Mouse (Mus musculus) bone marrow macrophage, adult 2 months (primary cell): Measurements from ENCODE around the gene Tnrc6b. TPM values are rescaled to one million over a fixed set of nuclear protein-coding genes. Genes with fewer than 3 reads are reported as not detected.

Experiments
- H3K27ac ChIP-seq: 2 replicates; pipeline ENCODE4 v1.5.1; 2012; ENCODE audit warnings: low read depth, low read length; ENCODE audit not compliant: insufficient read depth
- H3K4me1 ChIP-seq: 2 replicates; pipeline ENCODE4 v1.6.1; 2012; ENCODE audit warnings: low read length; ENCODE audit not compliant: control insufficient read depth, insufficient read depth
- H3K4me3 ChIP-seq: 2 replicates; pipeline ENCODE4 v1.5.1; 2012; ENCODE audit warnings: mild to moderate bottlenecking, low read length, moderate library complexity; ENCODE audit not compliant: insufficient read depth
- CTCF ChIP-seq: IDR thresholded peaks from 2 replicates; pipeline ENCODE4 v1.5.1; 2012; ENCODE audit warnings: low read depth, mild to moderate bottlenecking, low read length, moderate library complexity
- POLR2A ChIP-seq: IDR thresholded peaks from 2 replicates; pipeline ENCODE4 v1.6.1; 2012; ENCODE audit warnings: mild to moderate bottlenecking, low read depth, low read length, borderline replicate concordance
- polyA plus RNA-seq: library from polyadenylated mRNA; stranded (reverse); fragments of >200 nt; gene quantifications from 2 replicates; pipeline ENCODE4 v1.2.4, GENCODE M21; 2012; ENCODE audit not compliant: missing spikeins, insufficient read depth, insufficient read length

Gene Tnrc6b
- polyA plus RNA-seq, 1 experiment: 28.4 TPM

DNA sequence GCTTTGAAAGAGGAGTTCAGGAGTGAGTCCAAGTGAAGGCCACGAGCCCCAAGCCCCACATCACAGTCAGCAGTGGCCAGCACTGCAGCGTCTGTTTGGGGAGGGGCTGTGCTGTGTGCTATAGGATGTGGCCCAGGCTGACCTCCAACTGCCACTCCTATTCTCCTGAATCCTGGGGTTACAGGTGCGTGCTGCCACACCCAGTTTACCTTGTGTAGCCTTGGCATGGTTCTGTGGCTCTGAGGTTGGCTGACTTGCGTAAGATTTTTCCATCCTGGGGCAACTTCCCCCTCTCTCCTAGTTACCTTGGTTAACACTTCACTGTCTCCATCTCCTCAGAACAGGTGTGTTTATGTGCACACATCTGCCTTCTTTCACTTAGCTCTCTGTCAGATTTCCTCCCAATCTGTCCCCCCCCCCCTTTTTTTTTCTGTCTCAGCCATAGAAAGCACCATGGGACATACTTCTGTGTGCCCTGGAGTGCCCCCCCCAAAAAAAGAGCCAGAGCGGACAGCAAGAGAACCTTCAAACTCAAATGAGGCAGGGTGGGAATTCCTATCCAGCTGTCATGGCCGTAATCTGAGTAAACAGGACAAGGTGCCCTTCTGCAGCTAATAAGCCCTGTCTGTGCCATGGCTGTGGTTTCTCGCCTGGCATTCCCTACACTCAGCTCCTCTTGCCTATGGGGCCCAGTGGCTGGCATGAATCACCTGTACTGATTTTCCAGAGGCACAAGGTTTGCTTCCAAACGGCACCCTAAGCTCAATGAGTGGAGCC, 9.4 kb upstream of the Tnrc6b start:
- H3K27ac ChIP-seq: no peak overlapping the region
- H3K4me3 ChIP-seq: no peak overlapping the region
- no peak for TF ChIP-seq POLR2A
- TF ChIP-seq CTCF: no peak
- peaks cover 1% of the 10 kb centered on the region; the same call in 1 of the 2 replicates for H3K4me1 ChIP-seq

DNA sequence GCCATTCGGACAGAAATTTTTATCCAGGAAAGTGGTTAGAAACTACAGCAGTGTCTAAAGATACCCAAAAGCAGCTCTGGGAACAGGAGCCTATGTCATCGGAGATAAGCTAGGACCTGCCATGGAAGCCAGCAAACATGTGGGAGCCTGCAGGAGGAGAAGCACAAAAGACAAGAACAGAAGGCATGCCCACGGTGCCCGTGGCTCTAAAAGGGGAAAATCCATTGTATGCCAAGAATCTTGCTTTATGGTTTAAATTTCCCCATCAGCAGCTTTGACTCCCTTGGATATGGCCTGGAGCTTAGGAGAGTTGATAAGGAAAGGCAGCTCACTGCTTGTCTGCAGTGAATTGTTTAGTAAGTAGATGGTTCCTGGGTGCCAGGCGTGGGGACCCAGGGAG, 8.2 kb upstream of the Tnrc6b start:
- no peak for TF ChIP-seq CTCF
- no peak for TF ChIP-seq POLR2A
- peaks cover 9% of the 10 kb centered on the region for H3K4me1 ChIP-seq
- H3K4me3 ChIP-seq: no peak overlapping the region
- no peak overlapping the region for H3K27ac ChIP-seq

DNA sequence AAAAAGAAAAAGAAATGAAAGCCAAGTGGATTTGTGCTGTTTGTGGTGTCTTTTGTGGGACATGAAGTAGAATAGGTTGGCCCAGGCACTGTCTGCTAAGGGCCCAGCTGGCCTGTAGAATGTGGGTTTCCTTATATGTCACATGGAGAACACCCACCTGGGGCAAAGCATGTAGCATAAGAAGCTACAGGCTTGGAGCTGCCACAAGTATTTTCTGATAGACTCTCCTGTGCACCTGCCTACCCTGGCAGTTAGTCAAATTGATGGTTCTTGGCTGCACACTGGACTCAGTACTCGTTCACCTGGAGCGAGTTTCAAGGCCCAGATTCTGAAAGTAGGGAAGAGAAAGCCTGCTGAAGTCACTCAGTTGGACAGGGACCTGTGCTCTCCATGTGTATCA, 7.6 kb upstream of the Tnrc6b start:
- Histone ChIP-seq H3K4me3 (no peak overlapping the region), H3K27ac (no peak overlapping the region), H3K4me1 (peaks cover 9% of the 10 kb centered on the region)
- TF ChIP-seq CTCF: no peak
- TF ChIP-seq POLR2A: no peak

DNA sequence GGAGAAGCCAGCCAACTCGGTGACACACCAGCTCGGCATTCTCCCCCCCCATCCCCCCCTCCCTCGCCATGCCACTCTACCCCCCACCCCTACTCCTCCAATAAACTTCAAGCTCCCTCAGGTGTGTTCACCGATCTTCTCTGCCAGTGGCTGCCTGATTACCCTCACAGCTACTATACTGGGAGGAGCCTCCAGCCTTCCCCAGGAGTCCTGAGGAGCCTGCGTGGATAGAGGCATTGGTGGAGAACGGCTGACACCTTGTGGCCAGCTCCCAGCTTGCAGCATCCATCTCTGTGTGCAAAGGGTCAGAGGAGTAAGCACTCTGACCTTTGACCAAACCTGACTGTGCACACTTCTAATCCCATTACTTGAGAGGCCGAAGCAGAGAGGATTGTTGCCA, 6.8 kb upstream of the Tnrc6b start:
- Histone ChIP-seq H3K27ac (no peak overlapping the region), H3K4me3 (no peak overlapping the region), H3K4me1 (peaks cover 9% of the 10 kb centered on the region)
- TF ChIP-seq CTCF (peak; percentile 69), POLR2A (no peak)

DNA sequence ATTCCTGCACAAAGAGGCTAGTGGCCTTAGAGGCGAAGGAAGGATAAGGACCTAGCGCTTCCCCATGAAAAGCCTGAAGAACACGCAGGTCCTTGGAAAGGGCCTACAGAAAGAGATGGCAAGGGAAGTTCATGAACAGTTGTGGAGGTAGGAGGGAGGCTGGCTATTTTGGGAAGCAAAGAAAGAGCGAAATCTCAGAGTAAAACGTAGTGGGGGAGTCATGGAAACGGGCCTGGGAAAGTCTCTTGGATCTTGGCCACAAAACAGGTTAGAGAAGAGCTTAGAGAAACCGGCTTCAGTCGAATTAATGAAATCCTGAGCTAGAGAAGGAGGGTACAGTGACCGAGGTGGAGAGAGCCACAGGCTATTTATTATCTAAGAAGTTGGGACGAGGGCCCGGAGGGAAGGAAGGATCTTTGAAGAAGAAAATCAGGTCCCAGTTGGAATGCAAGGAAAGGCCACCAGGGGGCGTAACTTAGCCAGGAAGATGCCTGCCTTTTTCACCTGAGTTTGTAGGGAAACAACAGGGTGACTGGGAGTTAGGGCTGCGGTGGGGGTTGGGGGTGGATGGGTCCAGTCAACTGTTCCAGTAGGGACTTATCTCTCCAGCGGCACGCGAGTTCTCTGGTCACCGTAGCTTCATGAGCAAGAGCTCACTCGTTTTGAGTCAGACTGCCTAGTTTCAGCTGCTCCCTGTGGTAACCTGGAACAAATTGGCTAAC, 5.1 kb upstream of the Tnrc6b start:
- H3K27ac ChIP-seq: no peak overlapping the region
- peak; percentile 95 for TF ChIP-seq CTCF
- TF ChIP-seq POLR2A: no peak
- peak overlapping the region; percentile 43 for H3K4me3 ChIP-seq

DNA sequence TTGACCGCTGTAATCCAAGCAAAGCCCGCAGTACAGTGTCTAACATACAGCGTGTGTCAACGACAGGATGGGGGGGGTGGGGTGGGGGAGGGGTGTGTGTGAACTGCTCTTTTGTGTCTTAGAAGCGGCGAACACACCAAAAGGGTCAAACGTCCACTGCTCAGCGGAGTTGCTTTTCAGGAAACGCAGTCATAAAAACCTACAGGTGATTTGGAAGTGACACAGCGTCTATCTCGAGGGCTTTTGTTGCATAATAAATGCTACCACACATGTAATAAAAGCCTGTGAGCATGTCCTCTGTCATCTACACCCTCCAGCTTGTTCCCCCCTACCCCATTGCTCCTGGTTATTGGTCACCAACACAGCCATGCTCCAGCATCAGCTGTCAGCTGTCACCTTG, 4.5 kb upstream of the Tnrc6b start:
- H3K4me1 ChIP-seq: peaks cover 13% of the 10 kb centered on the region
- H3K4me3 ChIP-seq: peak overlapping the region; percentile 43
- TF ChIP-seq CTCF (no peak), POLR2A (no peak)
- 0 out of 2 replicates have a peak overlapping the region, but pooled peaks have one; percentile 9 for H3K27ac ChIP-seq

More for the DNA sequence above, 5.1 kb upstream of the Tnrc6b start:
- peaks cover 13% of the 10 kb centered on the region for H3K4me1 ChIP-seq

DNA sequence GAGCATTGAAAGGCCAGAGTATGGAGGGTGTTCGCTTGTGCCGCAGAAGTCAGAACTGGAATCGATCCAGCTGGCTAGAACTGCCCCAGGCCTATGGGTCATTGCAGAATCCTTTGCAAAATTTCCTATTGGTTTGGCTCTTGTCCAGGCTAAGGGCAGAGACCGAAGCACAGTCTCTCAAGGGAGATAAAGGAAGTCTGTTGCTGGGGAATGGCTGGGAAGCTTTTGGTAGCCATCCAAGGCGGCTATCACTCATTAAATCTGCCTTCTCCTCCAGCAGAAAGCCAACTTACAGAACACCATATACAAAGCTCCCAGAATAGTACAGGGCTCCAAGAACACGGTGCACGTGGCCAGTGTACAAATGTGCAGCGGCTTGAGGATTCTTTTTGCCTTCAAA, 4.0 kb upstream of the Tnrc6b start:
- TF ChIP-seq CTCF (no peak), POLR2A (no peak)
- Histone ChIP-seq H3K4me3 (peak overlapping the region; percentile 43), H3K4me1 (peaks cover 14% of the 10 kb centered on the region), H3K27ac (0 out of 2 replicates have a peak overlapping the region, but pooled peaks have one; percentile 2)

DNA sequence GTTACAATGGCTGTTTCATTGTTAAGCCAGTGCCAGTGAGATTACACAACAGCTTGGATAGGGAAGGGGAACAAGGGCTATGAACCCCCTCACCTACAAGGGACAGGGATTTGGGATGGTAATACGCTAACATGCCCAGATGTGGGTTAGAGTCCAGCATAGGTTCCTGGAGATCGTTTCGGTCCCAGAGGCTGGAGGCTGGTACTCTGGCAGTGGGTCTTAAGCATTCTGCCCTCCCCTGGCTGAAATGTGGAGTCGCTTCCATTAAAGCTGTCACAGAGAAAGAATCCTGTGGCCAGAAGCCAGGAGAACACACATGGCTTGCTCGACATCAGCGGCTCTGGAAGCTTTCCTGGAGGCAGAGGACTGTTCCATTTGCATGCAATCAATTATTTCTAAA, 1.5 kb upstream of the Tnrc6b start:
- TF ChIP-seq POLR2A: no peak
- no peak for TF ChIP-seq CTCF
- Histone ChIP-seq H3K27ac (no peak overlapping the region), H3K4me1 (peaks cover 17% of the 10 kb centered on the region), H3K4me3 (no peak overlapping the region)

DNA sequence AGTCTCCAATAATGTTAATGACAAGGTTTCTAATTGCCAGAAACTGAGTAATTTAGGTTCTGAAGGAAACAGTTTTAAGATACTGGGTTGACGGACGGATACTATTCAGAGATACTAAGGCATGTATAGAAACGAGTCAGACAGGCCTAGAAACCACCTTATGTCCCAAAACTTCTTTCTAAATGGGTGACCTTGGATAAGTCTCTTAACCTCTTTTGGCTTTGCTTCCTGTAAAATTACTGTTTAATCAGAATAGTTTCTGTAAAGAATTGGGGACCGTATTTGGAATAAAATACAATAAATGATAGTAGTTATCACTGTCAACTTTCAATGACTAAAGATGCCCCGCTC, 881 bp upstream of the Tnrc6b start:
- Histone ChIP-seq H3K27ac (no peak overlapping the region), H3K4me3 (peak overlapping the region; percentile 64; the same call in 1 of the 2 replicates), H3K4me1 (peaks cover 17% of the 10 kb centered on the region)
- TF ChIP-seq POLR2A (no peak), CTCF (no peak)

DNA sequence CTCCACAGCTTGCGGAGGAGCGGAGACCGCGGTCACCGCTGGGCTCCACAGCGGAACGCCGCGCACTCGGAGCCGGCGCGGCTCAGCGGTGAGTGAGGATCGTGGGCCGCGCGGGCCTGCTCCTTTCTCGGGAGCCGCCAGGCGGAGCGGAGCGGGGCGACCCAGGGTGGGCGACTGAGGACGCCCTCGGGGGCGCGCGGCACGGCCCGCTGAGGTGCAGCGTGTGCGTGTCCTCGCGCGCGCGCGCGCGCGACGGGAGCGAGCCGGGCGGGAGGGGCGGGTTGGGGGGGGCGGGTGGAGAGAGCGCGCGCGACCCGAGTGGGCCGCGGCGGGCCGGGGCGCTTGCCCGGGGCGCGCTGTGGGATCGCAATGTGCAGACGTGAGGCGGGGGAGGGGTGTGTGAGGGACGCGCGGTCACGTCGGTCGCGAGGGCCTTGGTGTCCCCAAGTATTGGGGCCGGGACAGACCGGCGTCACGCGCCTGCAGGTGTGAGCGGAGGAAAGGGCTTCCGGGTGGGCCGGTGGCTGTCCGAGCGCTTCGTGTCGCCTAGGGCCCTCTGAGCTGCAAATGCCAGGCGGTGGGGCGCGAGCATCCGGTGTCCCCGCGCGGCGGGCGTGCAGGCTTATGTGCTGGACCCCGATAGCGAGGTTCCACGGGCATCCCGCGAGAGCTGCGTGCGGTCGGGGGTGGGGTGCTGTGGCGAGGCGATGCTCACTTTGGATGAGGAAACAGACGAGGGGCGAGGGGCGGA, 463 bp downstream of the Tnrc6b start:
- H3K4me1 ChIP-seq: peaks cover 18% of the 10 kb centered on the region
- peak overlapping the region; percentile 73 for H3K4me3 ChIP-seq
- TF ChIP-seq CTCF: no peak
- TF ChIP-seq POLR2A: no peak
- peak overlapping the region; percentile 40 for H3K27ac ChIP-seq
